Mouse (Mus musculus) C2C12 (cell line): Measurements from ENCODE around the gene Tmc7. TPM values are rescaled to one million over a fixed set of nuclear protein-coding genes. Genes with fewer than 3 reads are reported as not detected.

Source experiments
- H3K27me3 ChIP-seq: one replicate; pipeline ENCODE4 v1.6.1; 2011; ENCODE audit not compliant: control insufficient read depth, insufficient read depth, insufficient read length
- H3K36me3 ChIP-seq: one replicate; pipeline ENCODE4 v1.6.1; 2011; ENCODE audit not compliant: control insufficient read depth, insufficient read depth
- H3K4me3 ChIP-seq: one replicate; pipeline ENCODE4 v1.5.1; 2011; ENCODE audit warnings: mild to moderate bottlenecking, control low read depth; ENCODE audit not compliant: poor library complexity, insufficient read depth, severe bottlenecking
- H3K79me2 ChIP-seq: one replicate; pipeline ENCODE4 v1.6.1; 2011; ENCODE audit not compliant: control insufficient read depth, insufficient read depth
- H3K79me3 ChIP-seq: one replicate; pipeline ENCODE4 v1.6.1; 2011; ENCODE audit warnings: low read depth, control low read depth
- H3ac ChIP-seq: one replicate; pipeline ENCODE3; 2011; ENCODE audit warnings: low read depth; ENCODE audit not compliant: control insufficient read depth, insufficient read length
- CEBPB ChIP-seq: IDR thresholded peaks from one replicate; pipeline ENCODE4 v1.6.1; 2011; ENCODE audit warnings: low read depth, mild to moderate bottlenecking, control low read depth, moderate library complexity
- CTCF ChIP-seq: IDR thresholded peaks from one replicate; pipeline ENCODE4 v1.5.1; 2011; ENCODE audit not compliant: control insufficient read depth, insufficient read depth, insufficient read length
- FOSL1 ChIP-seq: IDR thresholded peaks from one replicate; pipeline ENCODE4 v1.8.0; 2011; ENCODE audit warnings: mild to moderate bottlenecking, low read length; ENCODE audit not compliant: poor library complexity, insufficient read depth, severe bottlenecking
- MAX ChIP-seq: IDR thresholded peaks from one replicate; pipeline ENCODE4 v1.6.1; 2011; ENCODE audit warnings: mild to moderate bottlenecking, control low read depth
- MYOD1 ChIP-seq: IDR thresholded peaks from one replicate; pipeline ENCODE4 v1.6.1; 2011; ENCODE audit warnings: low read depth; ENCODE audit not compliant: control insufficient read depth, insufficient read length
- MYOG ChIP-seq: IDR thresholded peaks from one replicate; pipeline ENCODE4 v1.6.1; 2011; ENCODE audit not compliant: control insufficient read depth, insufficient read length; ENCODE audit errors: extremely low read depth
- USF1 ChIP-seq: IDR thresholded peaks from one replicate; pipeline ENCODE4 v1.6.1; 2011; ENCODE audit warnings: low read depth, mild to moderate bottlenecking, control low read depth, moderate library complexity
- polyA plus RNA-seq: library from polyadenylated mRNA; unstranded; fragments of >200 nt; fragmentation: generic; extraction: Trizol; gene quantifications from one replicate; pipeline ENCODE4 v1.2.1, GENCODE M21; 2012; ENCODE audit warnings: missing spikeins

The Tmc7 gene
- polyA plus RNA-seq, 1 experiment, result not detected

- TF ChIP-seq USF1, result no peak
- TF ChIP-seq MYOG, result no peak
- TF ChIP-seq CTCF, result no peak
- no peak for TF ChIP-seq MYOD1
- TF ChIP-seq FOSL1, result no peak
- TF ChIP-seq MAX, result no peak
- TF ChIP-seq CEBPB, result no peak
- no peaks in the 10 kb centered on the region for H3K79me3 ChIP-seq
- H3K79me2 ChIP-seq, result no peaks in the 10 kb centered on the region
- no peaks in the 10 kb centered on the region for H3K36me3 ChIP-seq
- H3ac ChIP-seq, result no peak overlapping the region
- H3K4me3 ChIP-seq, result no peak overlapping the region
- H3K27me3 ChIP-seq, result no peaks in the 10 kb centered on the region
These were observed 30.7 kb downstream of the Tmc7 start for GRCm38 (mm10) chr7:118553881-118554280.

GRCm38 (mm10) chr7:118547451-118547850, 37.1 kb downstream of the Tmc7 start:
- no peak for TF ChIP-seq CTCF
- no peak for TF ChIP-seq MAX
- TF ChIP-seq MYOG, result no peak
- no peak for TF ChIP-seq CEBPB
- Histone ChIP-seq H3K27me3 (peaks cover 42% of the 10 kb centered on the region), H3K79me2 (no peaks in the 10 kb centered on the region), H3K36me3 (no peaks in the 10 kb centered on the region), H3K79me3 (no peaks in the 10 kb centered on the region), H3ac (no peak overlapping the region), H3K4me3 (no peak overlapping the region)

- no peak overlapping the region for H3K4me3 ChIP-seq
- no peaks in the 10 kb centered on the region for H3K79me2 ChIP-seq
- TF ChIP-seq MYOD1 (no peak), USF1 (no peak), MAX (no peak), MYOG (no peak), CEBPB (no peak), CTCF (no peak), FOSL1 (no peak)
- no peaks in the 10 kb centered on the region for H3K79me3 ChIP-seq
- H3ac ChIP-seq, result no peak overlapping the region
- no peaks in the 10 kb centered on the region for H3K36me3 ChIP-seq
- H3K27me3 ChIP-seq, result peaks cover 52% of the 10 kb centered on the region
These were observed 40.4 kb downstream of the Tmc7 start for GRCm38 (mm10) chr7:118544128-118544527.

- no peaks in the 10 kb centered on the region for H3K79me3 ChIP-seq
- H3K4me3 ChIP-seq, result no peak overlapping the region
- H3K36me3 ChIP-seq, result no peaks in the 10 kb centered on the region
- no peak overlapping the region for H3ac ChIP-seq
- H3K79me2 ChIP-seq, result no peaks in the 10 kb centered on the region
- H3K27me3 ChIP-seq, result no peaks in the 10 kb centered on the region
- TF ChIP-seq MYOG, result no peak
- no peak for TF ChIP-seq MYOD1
- TF ChIP-seq USF1, result no peak
- no peak for TF ChIP-seq CEBPB
- TF ChIP-seq MAX, result no peak
- no peak for TF ChIP-seq FOSL1
- no peak for TF ChIP-seq CTCF
These were observed 49.5 kb downstream of the Tmc7 start for GRCm38 (mm10) chr7:118535076-118535475.

GRCm38 (mm10) chr7:118534326-118534725, 50.2 kb downstream of the Tmc7 start:
- Histone ChIP-seq H3K4me3 (no peak overlapping the region), H3K27me3 (no peaks in the 10 kb centered on the region), H3K36me3 (no peaks in the 10 kb centered on the region), H3K79me2 (no peaks in the 10 kb centered on the region), H3K79me3 (no peaks in the 10 kb centered on the region), H3ac (no peak overlapping the region)
- no peak for TF ChIP-seq USF1
- no peak for TF ChIP-seq CTCF
- TF ChIP-seq MYOD1, result no peak
- no peak for TF ChIP-seq MAX
- no peak for TF ChIP-seq FOSL1
- TF ChIP-seq CEBPB, result no peak
- TF ChIP-seq MYOG, result no peak

- Histone ChIP-seq H3ac (peak within 1 kb of the TSS; percentile 84), H3K79me2 (no peaks in the 10 kb centered on the region), H3K36me3 (no peaks in the 10 kb centered on the region), H3K4me3 (peak within 1 kb of the TSS; percentile 42), H3K27me3 (no peaks in the 10 kb centered on the region), H3K79me3 (no peaks in the 10 kb centered on the region)
- TF ChIP-seq FOSL1, result no peak
- TF ChIP-seq CTCF, result no peak
- TF ChIP-seq CEBPB, result no peak
- no peak for TF ChIP-seq USF1
- TF ChIP-seq MYOD1, result no peak
These were observed 51.4 kb downstream of the Tmc7 start, which contains the start of gene Coq7 for GRCm38 (mm10) chr7:118533178-118533578. TSS of gene Coq7 (minus strand) at chr7:118533356.
